Mouse (Mus musculus): ENCODE results near the gene Scrt2.
A peak's percentile ranks its signal among the peaks of the same experiment; 100 is the strongest.

The Scrt2 gene

DNA sequence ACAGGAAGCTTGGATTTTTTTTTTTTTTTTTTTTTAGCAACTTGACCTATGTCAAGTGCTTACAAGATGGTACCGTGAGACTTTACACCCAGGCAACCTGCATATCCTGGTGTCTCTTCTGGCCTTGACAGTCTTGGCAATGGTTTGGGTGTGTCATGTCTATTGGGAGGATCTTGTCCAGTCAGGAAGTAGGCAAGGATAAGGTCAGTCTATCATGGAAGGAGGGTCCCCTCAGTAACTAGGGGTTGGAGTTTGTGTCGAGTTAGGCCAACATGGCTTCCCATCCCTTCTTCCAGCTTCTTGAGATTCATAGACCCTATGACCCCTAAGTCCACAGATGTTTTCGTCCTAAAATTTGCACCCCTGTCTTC lies 24.9 kb downstream of the Scrt2 start:
- no peak for DNase-seq (ENCODE audit: low spot score)

DNA sequence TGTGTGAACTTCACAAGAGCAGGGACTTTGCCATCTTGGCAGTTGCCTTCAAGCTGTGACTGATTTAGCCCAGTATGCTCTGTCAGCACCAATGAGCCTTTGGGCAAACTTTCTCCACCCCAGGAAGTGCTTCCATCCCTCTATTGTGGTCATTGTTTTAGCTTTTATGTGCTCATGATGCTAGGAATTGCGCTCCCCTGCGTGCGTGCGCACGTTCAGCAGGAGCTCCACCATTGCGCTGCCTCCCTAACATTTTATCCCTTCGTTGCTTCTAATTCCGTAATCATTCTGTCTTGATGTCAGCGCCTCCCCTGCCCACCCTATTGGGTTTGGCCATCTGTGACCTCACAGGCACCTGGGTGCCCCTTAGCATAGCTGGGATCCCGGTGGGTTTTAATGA lies 25.3 kb downstream of the Scrt2 start:
- DNase-seq (ENCODE audit: low spot score): no peak

DNA sequence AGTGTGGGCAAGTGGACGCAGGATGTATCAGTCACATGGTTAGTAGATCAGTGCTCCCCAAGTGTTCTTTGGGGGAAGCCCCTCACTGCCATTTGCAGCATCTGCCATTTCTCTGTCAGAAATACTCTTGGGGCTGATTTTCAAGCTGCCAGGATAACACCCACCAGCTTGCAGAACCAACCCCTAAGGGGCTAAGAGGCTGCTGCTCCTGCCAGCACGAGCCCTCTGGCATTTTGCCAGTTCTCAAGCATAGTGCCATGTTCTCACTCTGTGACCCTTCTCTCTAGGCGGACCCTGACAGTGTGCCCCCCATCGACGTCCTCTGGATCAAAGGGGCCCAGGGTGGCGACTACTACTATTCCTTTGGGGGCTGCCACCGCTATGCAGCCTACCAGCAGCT lies 27.4 kb downstream of the Scrt2 start:
- no peak for DNase-seq (ENCODE audit: low spot score)

DNA sequence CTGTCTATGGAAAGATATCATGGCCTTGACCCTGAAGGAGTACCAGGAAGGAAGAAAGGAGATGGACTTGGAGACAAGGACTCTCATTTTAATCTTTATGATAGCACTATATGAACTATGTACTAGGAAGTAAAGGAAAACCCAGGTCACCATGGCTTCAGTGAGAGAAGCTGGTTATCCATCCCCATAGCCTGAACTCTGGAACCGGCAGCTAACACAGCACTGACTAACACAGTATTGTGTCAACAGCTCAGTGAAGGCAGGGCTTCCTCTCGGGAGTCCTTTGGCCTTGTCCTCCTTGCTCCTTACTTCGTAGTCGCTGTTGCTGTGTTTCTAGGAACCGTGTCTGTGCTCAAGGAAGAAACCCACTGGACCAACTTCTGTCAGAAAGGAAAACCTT lies 28.1 kb downstream of the Scrt2 start:
- no peak for DNase-seq (ENCODE audit: low spot score)

DNA sequence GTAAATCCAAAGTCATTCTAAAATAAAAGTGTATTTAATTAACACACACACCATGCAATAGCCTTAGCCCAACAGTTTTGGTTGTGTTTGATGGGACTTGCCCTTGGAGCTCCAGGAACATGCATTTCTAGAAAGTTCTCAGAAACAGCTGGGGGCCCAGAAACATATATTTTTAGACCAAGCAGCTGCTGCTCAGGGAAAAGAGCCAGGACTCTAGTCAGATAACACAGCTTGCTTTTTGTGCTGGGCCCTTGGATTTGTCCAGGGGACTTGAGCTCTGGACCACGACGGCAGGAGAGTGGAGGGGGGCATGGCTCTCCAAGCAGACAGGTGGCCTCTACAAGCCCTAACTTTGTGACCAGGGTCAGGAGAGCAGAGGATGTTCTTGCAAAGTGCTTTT lies 30.0 kb downstream of the Scrt2 start:
- no peak for DNase-seq (ENCODE audit: low spot score)

DNA sequence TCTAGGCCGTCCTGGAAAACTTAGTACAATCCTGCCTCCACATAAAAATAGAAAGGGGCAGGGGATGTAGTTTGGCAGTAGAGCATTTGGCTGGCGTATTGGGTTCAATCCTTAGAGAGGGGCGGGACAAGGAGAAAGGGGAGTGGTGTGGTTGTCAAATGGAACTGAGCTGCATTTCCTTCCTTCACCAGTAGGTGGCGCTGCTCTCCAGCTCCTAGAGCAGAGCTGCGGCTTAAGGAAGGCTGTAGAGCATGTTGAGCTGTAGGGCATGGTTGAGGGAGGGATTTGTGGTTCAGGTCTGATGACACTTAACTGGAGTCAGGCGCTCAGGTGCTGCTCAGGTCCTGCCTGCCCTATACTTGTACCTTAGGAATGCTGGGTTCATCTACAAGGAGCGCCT lies 30.6 kb downstream of the Scrt2 start:
- DNase-seq (ENCODE audit: low spot score): peak; percentile 78

DNA sequence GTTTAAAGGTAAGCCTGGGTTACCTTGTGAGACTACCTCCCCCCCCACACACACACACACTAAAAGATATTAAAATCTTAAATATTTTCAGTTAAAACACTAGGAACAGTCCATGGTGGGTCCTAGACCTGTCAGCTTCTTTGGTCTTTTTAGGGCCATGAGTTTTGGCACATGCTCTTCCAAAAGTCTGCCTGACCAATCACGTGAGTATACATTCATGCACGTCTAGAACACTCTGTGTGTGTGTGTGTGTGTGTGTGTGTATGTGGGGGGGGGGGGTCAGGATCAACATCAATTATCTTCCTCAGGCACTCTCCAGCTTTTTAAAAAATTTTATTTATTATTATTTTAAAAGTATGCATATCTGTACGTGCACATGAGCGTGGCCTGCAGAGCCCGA lies 31.2 kb downstream of the Scrt2 start:
- DNase-seq (ENCODE audit: low spot score): no peak

DNA sequence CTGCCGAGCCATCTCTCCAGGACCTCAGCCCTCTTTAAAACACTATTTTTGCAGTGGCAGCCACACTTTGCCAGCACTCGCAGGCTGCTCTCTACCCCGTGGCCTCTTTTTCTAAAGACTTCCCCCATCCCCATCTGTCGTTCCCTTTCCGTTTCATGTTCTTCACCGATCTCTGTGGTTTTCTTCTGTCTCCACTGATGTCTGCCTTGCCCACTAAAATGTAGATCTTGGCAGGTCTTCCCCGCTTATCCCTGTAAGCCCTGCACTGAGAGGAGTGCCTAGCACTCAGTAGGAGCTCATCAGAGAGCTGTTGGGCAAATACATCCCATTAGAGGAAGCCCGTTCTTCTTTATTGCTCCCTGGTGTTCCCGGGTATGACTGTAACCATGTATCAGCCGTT lies 31.6 kb downstream of the Scrt2 start:
- no peak for DNase-seq (ENCODE audit: low spot score)

DNA sequence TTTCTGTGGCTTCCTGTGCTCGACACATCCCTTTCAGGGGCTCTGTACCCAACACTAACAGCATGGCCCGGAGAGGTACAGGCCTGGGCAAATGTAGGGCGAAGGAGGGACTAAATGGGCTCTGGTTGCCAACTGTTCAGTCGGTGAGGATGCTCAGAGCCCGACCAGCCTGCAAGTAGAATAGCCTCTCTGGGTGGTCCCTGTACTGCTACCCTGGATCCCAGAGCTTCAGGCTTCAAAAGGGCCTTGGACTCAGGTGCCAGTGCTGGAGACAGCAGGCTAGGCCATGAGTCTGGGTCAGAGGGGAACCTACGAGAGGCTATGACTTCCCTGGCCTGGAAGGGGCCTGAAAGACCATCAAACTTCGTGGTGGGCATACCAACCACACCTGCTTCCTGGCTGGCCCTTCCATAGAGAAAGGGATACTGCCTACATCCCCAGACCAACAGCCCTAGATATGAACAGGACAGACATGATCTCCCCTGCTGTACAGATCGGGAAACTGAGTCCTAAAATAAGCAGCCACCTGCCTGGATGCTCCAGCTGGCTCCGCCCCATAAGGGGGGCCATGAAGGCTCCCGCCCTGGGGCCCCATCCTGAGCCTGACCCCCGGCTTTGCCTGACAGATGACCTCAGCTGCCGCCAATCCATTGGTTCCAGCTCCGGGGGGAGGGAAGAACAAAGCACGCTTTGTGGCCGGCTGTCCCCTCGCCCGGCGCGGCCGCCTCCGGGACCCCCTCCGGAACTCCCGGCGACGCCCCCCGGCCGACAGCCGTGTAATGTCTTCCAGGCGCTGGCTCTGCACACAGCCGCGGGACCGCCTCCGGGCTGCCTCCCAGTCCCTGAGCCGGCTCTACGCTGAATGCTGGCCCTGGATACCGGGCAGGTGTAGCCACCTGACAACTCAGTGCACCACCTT lies 33.0 kb downstream of the Scrt2 start:
- DNase-seq (ENCODE audit: low spot score): no peak

DNA sequence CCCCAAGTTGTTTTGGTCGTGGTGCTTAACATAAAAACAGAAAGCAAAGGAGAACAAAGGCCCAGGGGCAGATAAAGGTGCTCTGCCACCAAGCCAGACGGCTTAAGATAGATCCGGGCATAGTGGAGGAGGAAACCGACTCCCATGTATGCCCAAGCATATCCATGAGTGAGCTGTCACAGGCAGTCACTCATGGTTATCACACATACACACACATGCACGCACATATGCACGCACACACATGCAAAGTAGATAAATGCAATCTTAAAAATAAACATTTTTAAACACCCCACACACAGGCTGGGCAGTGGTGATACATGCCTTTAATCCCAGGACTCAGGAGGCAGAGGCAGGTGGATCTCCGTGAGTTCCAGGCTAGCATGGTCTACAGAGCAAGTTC lies 36.4 kb downstream of the Scrt2 start:
- DNase-seq (ENCODE audit: low spot score): no peak

DNA sequence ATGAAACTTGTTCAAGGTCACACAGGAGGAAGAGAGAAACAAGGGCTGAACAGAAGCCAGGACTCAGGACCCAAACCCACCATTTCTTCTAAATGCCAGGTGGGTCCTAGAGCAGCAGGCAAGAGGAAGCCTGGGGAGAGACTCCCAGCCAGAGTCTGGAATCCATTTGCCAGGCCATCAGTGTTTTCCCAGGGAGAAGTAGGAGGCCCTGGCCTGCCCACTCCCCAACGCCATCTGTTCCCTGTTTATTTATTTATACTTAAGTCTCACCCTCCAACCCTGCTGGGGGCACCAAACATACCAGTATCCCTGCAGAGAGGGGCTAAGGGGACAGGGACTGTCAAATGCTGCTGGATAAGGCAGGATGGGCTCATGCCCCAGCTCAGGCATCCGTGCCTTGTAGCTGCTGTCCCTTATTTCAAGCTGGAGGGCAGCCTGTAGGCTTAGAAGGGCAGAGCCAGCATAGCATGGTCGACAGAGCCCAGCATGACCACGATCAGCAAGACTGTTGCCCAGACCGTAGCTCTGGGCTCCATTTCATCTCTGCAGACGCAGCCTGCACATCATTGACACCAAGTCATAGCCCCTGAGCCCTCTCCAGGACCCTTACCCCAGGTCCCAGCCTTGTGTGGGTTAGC lies 38.0 kb downstream of the Scrt2 start:
- DNase-seq (ENCODE audit: low spot score): no peak

DNA sequence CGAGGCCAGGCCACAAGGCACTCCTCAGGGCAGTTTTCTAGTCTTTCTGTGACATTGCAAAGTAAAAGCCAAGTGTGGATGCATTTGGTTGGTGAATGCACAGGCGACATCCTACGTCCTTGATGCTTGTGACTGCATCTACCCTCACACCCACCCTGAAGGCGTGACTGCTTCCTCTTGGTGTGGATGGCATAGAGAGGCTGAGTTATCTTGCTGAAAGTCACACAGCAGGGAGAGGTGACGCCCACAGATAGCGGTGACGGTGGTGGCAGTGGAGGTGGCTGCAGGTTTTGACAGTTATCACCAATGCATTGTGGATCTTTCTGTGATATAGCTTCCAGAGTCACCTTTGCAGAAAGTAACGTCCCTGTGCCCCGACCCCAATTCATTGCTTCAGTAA lies 41.6 kb downstream of the Scrt2 start:
- DNase-seq (ENCODE audit: low spot score): peak; percentile 34

DNA sequence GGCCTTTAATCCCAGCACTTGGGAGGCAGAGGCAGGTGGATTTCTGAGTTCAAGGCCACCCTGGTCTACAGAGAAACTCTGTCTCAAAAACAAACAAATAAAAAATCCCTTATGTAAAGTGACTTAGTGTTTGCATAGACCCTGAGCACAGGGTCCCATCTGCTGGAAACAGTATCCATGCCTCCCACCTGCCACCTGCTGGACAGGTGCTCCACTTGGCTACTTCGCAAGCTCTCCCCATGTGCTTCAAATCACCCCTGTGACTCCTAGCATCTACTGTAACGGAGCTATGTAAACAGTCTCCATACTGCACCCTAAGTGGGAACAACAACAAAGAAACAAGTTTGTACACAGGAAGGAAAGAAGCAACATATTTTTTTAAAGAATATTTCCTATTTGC lies 47.3 kb downstream of the Scrt2 start:
- no peak for DNase-seq (ENCODE audit: low spot score)

DNA sequence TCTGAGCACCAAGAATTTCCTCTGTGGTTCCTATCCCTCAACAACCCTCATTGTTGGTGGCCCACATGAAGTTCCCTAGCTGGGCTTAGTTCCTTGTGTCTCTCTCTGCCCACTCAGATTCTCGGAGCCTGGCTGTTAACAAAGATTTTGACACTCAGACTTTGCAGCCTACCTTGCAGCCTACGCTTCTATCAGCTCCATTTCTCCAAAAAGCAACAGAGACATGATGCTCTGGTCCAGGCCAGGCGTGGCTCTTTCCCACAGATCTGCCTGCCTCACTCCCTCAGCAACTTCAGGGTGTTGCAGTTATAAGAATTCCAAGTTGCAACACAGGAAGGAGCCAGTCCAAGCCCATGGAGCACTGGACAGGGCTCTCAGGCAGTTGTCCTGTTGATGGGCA lies 48.4 kb downstream of the Scrt2 start:
- DNase-seq (ENCODE audit: low spot score): no peak

DNA sequence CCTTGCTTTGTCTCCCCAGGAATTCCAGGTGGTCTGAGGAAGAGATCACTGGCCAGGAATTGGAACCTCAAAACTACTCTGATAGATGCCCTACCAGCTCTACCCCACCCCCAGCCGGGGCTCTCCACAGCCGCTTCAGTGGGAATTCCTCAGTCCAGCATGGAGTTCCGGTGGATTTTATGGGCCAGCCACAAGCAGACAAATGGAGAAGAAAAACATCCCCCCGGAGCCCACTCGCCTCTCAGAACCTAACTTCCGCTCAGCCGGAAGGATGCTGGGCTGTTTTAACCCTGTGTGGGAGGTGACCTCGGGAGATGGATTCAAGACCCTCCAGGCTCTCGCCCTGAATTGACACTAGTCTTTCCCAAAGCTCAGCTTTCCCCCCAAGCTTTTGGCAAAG lies 50.7 kb downstream of the Scrt2 start:
- no peak for DNase-seq (ENCODE audit: low spot score)

DNA sequence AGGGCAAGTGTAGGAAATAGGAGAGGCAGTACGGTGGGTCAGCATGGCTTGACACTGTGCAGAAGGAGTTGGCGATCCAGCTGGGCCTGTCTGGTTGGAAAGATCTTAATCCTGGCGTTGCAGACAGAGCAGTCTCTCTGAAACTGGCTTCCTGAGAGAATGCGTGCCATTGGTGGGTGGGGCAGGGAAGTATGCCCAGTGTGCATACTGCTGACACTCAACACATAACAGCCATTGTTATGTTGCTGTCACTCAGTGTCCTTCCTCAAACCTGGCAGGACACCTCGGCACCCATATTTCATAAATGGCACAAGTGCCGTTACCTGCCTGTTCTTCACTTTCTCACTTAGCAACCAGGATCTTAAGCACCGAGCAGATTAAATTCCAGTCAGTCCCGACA lies 51.4 kb downstream of the Scrt2 start:
- DNase-seq (ENCODE audit: low spot score): no peak

DNA sequence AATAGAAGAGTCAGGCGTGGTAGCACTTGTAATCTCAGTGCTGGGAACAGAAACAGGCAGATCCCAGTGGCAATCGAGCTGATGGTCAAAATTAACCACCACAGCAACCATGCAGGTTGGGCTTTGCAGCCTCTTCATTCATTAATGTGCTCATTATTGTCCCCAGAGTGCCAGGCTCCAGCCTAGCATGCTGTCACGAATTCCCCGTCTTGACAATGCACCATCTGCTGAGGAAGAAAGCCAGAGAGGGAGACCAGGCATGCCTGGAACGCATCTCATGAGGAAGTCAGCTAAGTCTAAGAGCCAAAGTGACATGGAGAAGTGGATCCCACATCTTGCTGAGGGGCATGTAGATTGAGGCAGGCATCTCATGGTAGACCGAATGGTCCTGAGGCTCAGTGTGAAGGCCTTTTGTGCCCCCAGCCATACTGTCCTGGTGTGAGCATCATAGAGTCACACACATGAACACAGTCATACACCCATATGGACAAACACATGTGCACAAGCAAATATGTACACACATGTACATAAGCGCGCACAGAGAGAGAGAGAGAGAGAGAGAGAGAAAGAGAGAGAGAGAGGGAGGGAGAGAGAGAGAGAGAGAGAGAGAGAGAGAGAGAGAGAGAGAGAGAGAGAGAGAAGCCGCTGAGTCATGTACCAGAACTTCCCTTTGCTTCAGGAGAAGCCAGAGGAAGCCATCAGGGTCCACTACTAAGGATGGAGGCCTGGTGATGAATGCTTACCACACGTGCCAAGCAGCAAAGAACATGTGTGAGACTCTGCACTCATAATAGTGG lies 58.1 kb downstream of the Scrt2 start:
- DNase-seq (ENCODE audit: low spot score): no peak

DNA sequence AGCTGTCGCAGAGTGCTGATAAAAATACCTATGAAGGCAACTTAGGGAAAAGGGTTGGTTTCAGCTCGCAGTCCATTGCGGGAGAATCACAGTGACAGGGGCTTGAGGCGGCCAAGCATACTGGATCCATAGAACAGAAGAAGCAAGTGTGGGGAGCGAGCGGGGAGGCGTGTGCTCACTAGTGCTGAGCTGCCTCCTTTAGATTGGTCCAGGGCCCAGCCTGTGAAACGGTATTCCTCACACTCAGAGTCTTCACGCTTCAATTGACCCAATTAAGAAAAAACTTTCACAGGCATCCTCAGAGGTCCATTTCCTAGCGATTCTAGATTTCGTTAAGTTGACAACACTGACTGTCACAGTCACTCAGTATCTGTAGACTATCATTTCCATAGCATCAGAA lies 59.6 kb downstream of the Scrt2 start:
- DNase-seq (ENCODE audit: low spot score): no peak

DNA sequence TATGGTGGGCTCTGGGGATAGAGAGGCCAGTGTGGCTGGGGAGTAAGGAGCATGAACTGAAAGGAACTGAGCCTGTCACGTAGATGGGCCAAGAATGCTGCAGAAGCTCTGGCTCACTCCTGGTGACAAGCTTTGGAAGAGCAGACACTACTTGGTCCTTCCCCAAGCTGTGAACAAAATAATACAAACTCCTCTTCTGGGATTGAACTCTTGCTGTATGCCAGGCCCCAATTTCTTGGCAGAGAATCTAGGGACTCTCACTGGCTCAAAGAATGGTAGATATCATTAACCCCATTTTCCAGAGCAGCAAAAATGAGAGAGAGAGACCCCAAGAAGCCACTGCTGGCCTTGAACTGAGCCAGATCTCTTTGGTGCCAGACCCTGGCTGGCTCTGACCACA lies 60.2 kb downstream of the Scrt2 start:
- no peak for DNase-seq (ENCODE audit: low spot score)

DNA sequence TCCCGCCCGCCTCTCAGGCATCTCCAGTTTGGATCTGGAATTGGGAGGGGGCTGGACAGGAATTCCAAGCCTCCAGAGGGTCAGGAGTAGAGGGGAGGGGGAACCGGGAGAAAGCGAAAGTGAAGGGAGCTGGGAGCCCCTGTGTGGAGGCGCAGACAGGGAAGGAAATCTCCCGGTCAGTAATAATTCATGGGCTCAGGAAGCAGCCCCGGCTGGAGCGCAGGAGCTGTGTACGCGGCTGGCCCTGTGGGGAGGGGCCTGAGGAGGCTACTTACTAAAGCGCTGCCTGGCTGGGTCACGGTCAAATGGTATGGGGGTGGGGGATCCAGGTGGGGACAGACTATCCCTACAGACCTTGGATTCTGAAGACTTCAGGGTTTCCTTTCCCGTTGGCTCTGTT lies 60.7 kb downstream of the Scrt2 start:
- DNase-seq (ENCODE audit: low spot score): no peak

DNA sequence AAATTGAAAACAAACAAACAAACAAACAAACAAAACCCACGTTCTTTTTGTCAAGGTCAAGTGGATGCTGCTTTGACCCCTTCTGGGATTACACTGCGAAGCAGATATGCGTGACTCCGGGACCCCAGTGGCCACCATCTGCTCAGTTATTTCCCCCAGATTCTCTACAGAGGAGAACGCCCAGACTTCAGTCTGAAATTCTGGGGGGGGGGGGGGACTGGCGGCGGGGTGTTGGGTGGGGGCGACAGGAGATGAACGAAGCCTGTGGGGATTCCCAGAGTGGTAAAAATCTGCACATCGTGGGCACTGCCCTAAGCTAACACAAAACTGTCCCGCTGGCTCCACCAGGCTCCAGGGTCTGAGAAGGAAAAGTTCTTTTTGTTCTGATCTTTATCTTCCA lies 61.2 kb downstream of the Scrt2 start:
- DNase-seq (ENCODE audit: low spot score): no peak

DNA sequence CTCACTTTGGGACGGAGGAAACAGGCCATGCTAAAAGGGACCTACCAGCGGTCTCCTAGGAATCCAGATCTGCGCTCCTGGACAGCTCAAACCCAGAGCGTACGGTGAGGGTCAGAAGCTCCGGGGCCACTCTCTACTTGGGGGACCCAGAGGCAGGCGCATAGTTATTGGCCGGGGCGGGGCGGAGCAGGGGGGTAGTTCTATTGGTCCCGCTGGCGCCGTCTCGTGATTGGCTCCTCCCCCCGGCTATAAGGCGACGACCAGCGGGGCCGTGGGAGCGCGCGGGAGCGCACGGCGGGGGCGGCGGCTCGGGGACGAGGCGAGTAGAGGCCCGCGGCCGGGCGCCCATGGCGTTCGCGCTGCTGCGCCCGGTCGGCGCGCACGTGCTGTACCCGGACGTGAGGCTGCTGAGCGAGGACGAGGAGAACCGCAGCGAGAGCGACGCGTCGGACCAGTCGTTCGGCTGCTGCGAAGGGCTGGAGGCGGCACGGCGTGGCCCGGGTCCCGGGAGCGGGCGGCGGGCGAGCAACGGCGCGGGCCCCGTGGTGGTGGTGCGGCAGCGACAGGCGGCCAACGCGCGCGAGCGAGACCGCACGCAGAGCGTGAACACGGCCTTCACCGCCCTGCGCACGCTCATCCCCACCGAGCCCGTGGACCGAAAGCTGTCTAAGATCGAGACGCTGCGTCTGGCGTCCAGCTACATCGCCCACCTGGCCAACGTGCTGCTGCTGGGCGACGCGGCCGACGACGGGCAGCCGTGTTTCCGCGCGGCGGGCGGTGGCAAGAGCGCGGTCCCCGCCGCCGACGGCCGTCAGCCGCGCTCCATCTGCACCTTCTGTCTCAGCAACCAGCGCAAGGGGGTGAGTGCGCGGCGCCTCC lies 62.2 kb downstream of the Scrt2 start, which contains the start of gene Tcf15:
Tcf15 (plus strand) TSS at position 283 of the 879 bp plus-strand sequence.
- no peak for DNase-seq (ENCODE audit: low spot score)

Data from spleen, adult 12 weeks (tissue).